Mouse (Mus musculus) heart, embryonic 14.5 days (tissue): ENCODE data around the gene Mdm2. TPM values are rescaled to one million over a fixed set of nuclear protein-coding genes. Genes with fewer than 3 reads are reported as not detected.

Source experiments
- ATAC-seq: fragments of 200-750 bp; cut with Nextera tagmentation; 2 replicates; pipeline ENCODE4 v1.8.0; 2017; ENCODE audit warnings: low read depth, moderate TSS enrichment; ENCODE audit not compliant: insufficient number of reproducible peaks, insufficient read depth, low FRiP score
- H3K27ac ChIP-seq, 2 experiments: fragments of 200-500 bp in 1 of 2; fragments of 300-500 bp in 1 of 2; sonication (generic) in 1 of 2; replicated peaks in 1 of 2; 2 replicates each; pipeline ENCODE4 v1.5.1; 2012 to 2014; ENCODE audit warnings: low read depth in 2 of 2, low read length in 2 of 2, control low read depth in 1 of 2, mild to moderate bottlenecking in 1 of 2, mixed read lengths in 1 of 2; ENCODE audit not compliant: control insufficient read depth in 1 of 2, insufficient read depth in 1 of 2
- H3K27me3 ChIP-seq: fragments of 300-500 bp; sonication (generic); 2 replicates; pipeline ENCODE4 v1.6.1; 2014; ENCODE audit warnings: mild to moderate bottlenecking, low read length, control low read depth; ENCODE audit not compliant: control insufficient read depth, insufficient read depth
- H3K36me3 ChIP-seq: fragments of 300-500 bp; sonication (generic); 2 replicates; pipeline ENCODE4 v1.6.1; 2014; ENCODE audit warnings: mild to moderate bottlenecking, control low read depth, low read length, mixed read lengths; ENCODE audit not compliant: control insufficient read depth, insufficient read depth
- H3K4me1 ChIP-seq, 2 experiments: fragments of 200-500 bp in 1 of 2; fragments of 300-500 bp in 1 of 2; sonication (generic) in 1 of 2; 2 replicates each; pipeline ENCODE4 v1.6.1; 2012 to 2014; ENCODE audit warnings: low read length in 2 of 2, control low read depth in 1 of 2, mixed read lengths in 1 of 2; ENCODE audit not compliant: control insufficient read depth in 2 of 2, insufficient read depth in 2 of 2
- H3K4me2 ChIP-seq: fragments of 300-500 bp; sonication (generic); 2 replicates; pipeline ENCODE4 v1.6.1; 2014; ENCODE audit warnings: mild to moderate bottlenecking, low read length
- H3K4me3 ChIP-seq, 2 experiments: fragments of 200-500 bp in 1 of 2; fragments of 300-500 bp in 1 of 2; sonication (generic) in 1 of 2; 2 replicates each; pipeline ENCODE4 v1.5.1; 2012 to 2014; ENCODE audit warnings: low read length in 2 of 2, mild to moderate bottlenecking in 2 of 2, control low read depth in 1 of 2, low read depth in 1 of 2, moderate library complexity in 1 of 2; ENCODE audit not compliant: control insufficient read depth in 1 of 2, insufficient read depth in 1 of 2
- H3K9ac ChIP-seq: fragments of 300-500 bp; sonication (generic); 2 replicates; pipeline ENCODE4 v1.6.1; 2014; ENCODE audit warnings: mild to moderate bottlenecking, low read length
- H3K9me3 ChIP-seq: fragments of 300-500 bp; sonication (generic); 2 replicates; pipeline ENCODE4 v1.6.1; 2016; ENCODE audit warnings: low read length, control low read depth; ENCODE audit not compliant: control insufficient read depth
- WGBS: fragments of 180-500 bp; shearing (Covaris S2); extraction: QIAGEN DNeasy Blood & Tissue Kit; methylation state at CpG from one replicate; pipeline ENCODE4 v1.1.7; 2014; 5-methylcytosine and 5-hydroxymethylcytosine counted together
- polyA plus RNA-seq: library from polyadenylated mRNA; unstranded; fragments of >200 nt; fragmentation: Nextera tagmentation; extraction: Ambion mirVana; gene quantifications from 2 replicates; pipeline ENCODE4 v1.2.1, GENCODE M21; 2014

The Mdm2 gene
- polyA plus RNA-seq, 1 experiment from 2014 or later, result 48.9 TPM

- no peak overlapping the region for H3K9ac ChIP-seq
- H3K9me3 ChIP-seq, result no peaks in the 10 kb centered on the region
- no peak overlapping the region for H3K4me3 ChIP-seq
- no peak overlapping the region for H3K4me2 ChIP-seq
- H3K36me3 ChIP-seq, result no peaks in the 10 kb centered on the region
- no peak overlapping the region for H3K27ac ChIP-seq
- 80% methylated on average over 11 of the region's 11 CpGs for WGBS
- peaks cover 4% of the 10 kb centered on the region in 2 experiments; a peak in 2 of 4 replicates for H3K4me1 ChIP-seq
- no peaks in the 10 kb centered on the region for H3K27me3 ChIP-seq
- no peak for ATAC-seq
Measured at GRCm38 (mm10) chr10:117659430-117659813, 51.1 kb downstream of the Mdm2 start.

GRCm38 (mm10) chr10:117658522-117659429 is 51.8 kb downstream of the Mdm2 start:
- no peak overlapping the region for H3K9ac ChIP-seq

GRCm38 (mm10) chr10:117657659-117658306 is 52.8 kb downstream of the Mdm2 start:
- no peaks in the 10 kb centered on the region for H3K9me3 ChIP-seq
- no peak overlapping the region for H3K4me2 ChIP-seq
- H3K27me3 ChIP-seq, result no peaks in the 10 kb centered on the region
- no peaks in the 10 kb centered on the region for H3K4me1 ChIP-seq
- no peak overlapping the region for H3K9ac ChIP-seq
- H3K36me3 ChIP-seq, result no peaks in the 10 kb centered on the region
- no peak overlapping the region for H3K27ac ChIP-seq
- 89% methylated on average over 3 of the region's 3 CpGs for WGBS
- H3K4me3 ChIP-seq, result no peak overlapping the region
- no peak; the same call in 1 of the 2 replicates for ATAC-seq

More at GRCm38 (mm10) chr10:117658522-117659429, 51.8 kb downstream of the Mdm2 start:
- Histone ChIP-seq H3K4me2 (no peak overlapping the region), H3K9me3 (no peaks in the 10 kb centered on the region), H3K27me3 (no peaks in the 10 kb centered on the region), H3K4me1 (peaks cover 0 to 1% of the 10 kb centered on the region in 2 experiments; a peak in 1 of 4 replicates), H3K4me3 (no peak overlapping the region), H3K36me3 (no peaks in the 10 kb centered on the region), H3K27ac (no peak overlapping the region)
- no peak for ATAC-seq
- WGBS, result 90% methylated on average over 14 of the region's 14 CpGs

DNA sequence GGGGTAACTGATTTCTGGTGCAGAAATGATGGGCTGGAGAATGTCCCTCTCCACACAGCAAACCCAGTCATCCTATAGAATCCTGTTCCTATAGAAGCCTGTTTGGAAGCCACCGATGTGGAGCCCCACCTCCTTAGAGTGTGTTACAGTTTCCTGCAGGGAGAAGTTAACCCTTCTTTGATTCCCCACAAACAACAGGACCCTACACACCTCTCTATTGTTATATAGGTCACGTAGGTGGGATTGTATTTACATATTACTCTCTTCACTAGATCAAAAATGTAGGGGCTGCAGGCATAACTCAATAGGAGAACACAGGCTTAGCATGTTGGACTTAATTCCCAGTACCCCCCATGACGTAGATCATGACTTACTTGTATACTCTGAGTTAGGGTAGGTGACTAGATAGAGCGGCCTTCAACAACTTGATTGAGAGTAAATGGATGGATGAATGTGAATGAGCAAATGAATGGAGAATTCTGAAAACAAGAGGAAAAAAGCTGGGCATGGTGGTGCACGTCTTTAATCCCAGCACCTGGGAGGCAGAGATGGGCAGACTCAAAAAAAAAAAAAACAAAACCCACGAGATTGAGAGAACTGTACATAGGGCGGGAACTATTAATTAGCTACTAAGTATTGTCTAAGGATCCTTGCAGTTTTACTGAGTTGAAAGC is 53.4 kb downstream of the Mdm2 start:
- Histone ChIP-seq H3K4me1 (no peaks in the 10 kb centered on the region), H3K9ac (no peak overlapping the region), H3K36me3 (no peaks in the 10 kb centered on the region), H3K4me3 (no peak overlapping the region), H3K4me2 (no peak overlapping the region), H3K9me3 (no peaks in the 10 kb centered on the region), H3K27ac (no peak overlapping the region), H3K27me3 (no peaks in the 10 kb centered on the region)
- no peak for ATAC-seq
- WGBS, result 79% methylated on average over 7 of the region's 7 CpGs

- H3K36me3 ChIP-seq, result no peaks in the 10 kb centered on the region
- no peak for ATAC-seq
- WGBS, result 78% methylated on average over 6 of the region's 6 CpGs
Measured at GRCm38 (mm10) chr10:117656662-117656962, 53.9 kb downstream of the Mdm2 start.

DNA sequence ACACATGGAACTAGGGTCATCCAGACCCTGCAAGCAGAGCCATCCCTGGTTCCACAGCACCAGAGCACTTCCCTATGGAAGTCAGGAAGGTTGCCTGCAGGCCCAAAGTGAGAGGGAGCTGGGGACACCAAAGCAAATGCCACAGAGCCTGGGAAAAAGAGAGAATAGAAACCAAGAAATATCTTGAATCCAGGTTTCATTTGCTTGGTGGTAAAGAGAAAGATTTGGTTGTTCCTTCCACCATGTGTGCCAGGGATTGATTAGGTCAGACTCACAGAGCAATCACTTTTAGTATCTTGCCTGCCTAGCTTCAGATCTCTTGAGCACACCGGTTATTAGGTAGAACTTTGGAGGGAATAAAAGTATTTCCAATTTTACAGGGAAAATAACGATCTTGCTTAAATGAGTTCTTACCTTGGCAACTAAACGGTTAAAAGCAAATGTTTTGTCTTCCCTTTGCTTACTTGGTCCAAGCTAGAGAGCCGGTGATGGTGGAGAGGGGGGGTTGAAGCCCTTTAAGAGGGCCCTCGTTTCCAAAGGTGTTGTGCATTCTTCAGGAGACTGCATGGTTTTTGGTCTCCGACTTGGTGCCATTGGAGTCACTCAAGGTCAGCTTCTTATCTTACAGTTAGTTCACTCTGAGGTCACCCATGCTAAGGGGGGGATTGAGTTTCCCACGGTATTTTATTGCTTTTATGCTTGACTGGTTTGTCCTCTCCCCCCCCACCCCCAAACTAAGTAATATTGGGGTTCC is 54.5 kb downstream of the Mdm2 start:
- Histone ChIP-seq H3K4me3 (no peak overlapping the region), H3K4me2 (no peak overlapping the region), H3K27ac (no peak overlapping the region), H3K36me3 (no peaks in the 10 kb centered on the region), H3K9me3 (no peaks in the 10 kb centered on the region), H3K27me3 (no peaks in the 10 kb centered on the region), H3K9ac (no peak overlapping the region), H3K4me1 (no peaks in the 10 kb centered on the region)
- 45% methylated on average over 7 of the region's 7 CpGs for WGBS
- no peak for ATAC-seq

More at GRCm38 (mm10) chr10:117656662-117656962, 53.9 kb downstream of the Mdm2 start:
- no peak overlapping the region for H3K9ac ChIP-seq
- H3K4me1 ChIP-seq, result no peaks in the 10 kb centered on the region
- no peak overlapping the region for H3K27ac ChIP-seq
- H3K27me3 ChIP-seq, result no peaks in the 10 kb centered on the region
- no peak overlapping the region for H3K4me2 ChIP-seq
- no peak overlapping the region for H3K4me3 ChIP-seq
- H3K9me3 ChIP-seq, result no peaks in the 10 kb centered on the region

DNA sequence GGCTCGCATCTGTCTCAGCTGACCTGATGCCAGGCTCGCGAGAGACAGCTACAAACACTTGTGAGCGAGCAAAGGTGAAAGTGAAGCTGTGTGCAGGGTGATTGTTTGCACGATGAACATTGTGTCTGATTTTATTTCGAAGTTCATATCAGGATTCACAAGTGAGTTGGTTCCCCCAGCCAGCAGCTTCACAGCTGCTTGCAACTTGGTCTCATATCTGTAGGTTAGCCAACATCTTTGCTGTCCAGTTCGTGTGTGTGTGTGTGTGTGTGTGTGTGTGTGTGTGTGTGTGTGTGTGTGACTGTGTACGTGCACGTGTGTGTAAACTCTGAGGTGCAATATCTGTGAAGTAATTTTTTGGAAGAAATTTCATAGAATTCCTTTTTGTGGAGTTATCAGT is 55.1 kb downstream of the Mdm2 start:
- H3K9ac ChIP-seq, result no peak overlapping the region
- no peak for ATAC-seq
- H3K4me2 ChIP-seq, result no peak overlapping the region
- H3K4me1 ChIP-seq, result no peaks in the 10 kb centered on the region
- no peak overlapping the region for H3K27ac ChIP-seq
- no peak overlapping the region for H3K4me3 ChIP-seq
- H3K9me3 ChIP-seq, result no peaks in the 10 kb centered on the region
- no peaks in the 10 kb centered on the region for H3K36me3 ChIP-seq
- 84% methylated on average over 9 of the region's 9 CpGs for WGBS
- no peaks in the 10 kb centered on the region for H3K27me3 ChIP-seq
